Mouse (Mus musculus) intestine, embryonic 14.5 days (tissue): Measurements from ENCODE around the gene Ttll8. TPM values are rescaled to one million over a fixed set of nuclear protein-coding genes. Genes with fewer than 3 reads are reported as not detected.

Source experiments
- ATAC-seq: fragments of 200-750 bp; cut with Nextera tagmentation; replicated peaks from 2 replicates; pipeline ENCODE4 v1.8.0; 2017; ENCODE audit warnings: low read depth, moderate number of reproducible peaks, moderate TSS enrichment, moderate library complexity; ENCODE audit not compliant: low FRiP score, low TSS enrichment
- DNase-seq: peaks from one replicate; pipeline ENCODE4 v3.0.0-alpha.2; 2018; ENCODE audit warnings: low spot score
- H3K27ac ChIP-seq: fragments of 300-500 bp; sonication (generic); 2 replicates; pipeline ENCODE4 v1.5.1; 2014; ENCODE audit warnings: low read depth, mild to moderate bottlenecking, control low read depth
- H3K27me3 ChIP-seq: fragments of 300-500 bp; sonication (generic); replicated peaks from 2 replicates; pipeline ENCODE4 v1.6.1; 2014; ENCODE audit warnings: low read length, control low read depth; ENCODE audit not compliant: control insufficient read depth, insufficient read depth
- H3K36me3 ChIP-seq: fragments of 300-500 bp; sonication (generic); 2 replicates; pipeline ENCODE4 v1.6.1; 2014; ENCODE audit warnings: low read length, control low read depth; ENCODE audit not compliant: control insufficient read depth, insufficient read depth
- H3K4me1 ChIP-seq: fragments of 300-500 bp; sonication (generic); replicated peaks from 2 replicates; pipeline ENCODE4 v1.6.1; 2014; ENCODE audit warnings: low read length, control low read depth, mixed read lengths; ENCODE audit not compliant: control insufficient read depth, insufficient read depth
- H3K4me2 ChIP-seq: fragments of 300-500 bp; sonication (generic); 2 replicates; pipeline ENCODE4 v1.6.1; 2014; ENCODE audit warnings: low read length
- H3K4me3 ChIP-seq: fragments of 300-500 bp; sonication (generic); 2 replicates; pipeline ENCODE4 v1.5.1; 2014; ENCODE audit warnings: low read depth, low read length, control low read depth, mixed read lengths
- H3K9ac ChIP-seq: fragments of 300-500 bp; sonication (generic); 2 replicates; pipeline ENCODE4 v1.6.1; 2014; ENCODE audit warnings: mild to moderate bottlenecking, low read length
- H3K9me3 ChIP-seq: fragments of 300-500 bp; sonication (generic); 2 replicates; pipeline ENCODE4 v1.6.1; 2016; ENCODE audit warnings: low read length, control low read depth; ENCODE audit not compliant: control insufficient read depth
- WGBS: fragments of 180-500 bp; shearing (Covaris S2); extraction: QIAGEN DNeasy Blood & Tissue Kit; methylation state at CpG from one replicate; pipeline ENCODE4 v1.1.7; 2014; 5-methylcytosine and 5-hydroxymethylcytosine counted together
- polyA plus RNA-seq: library from polyadenylated mRNA; unstranded; fragments of >200 nt; fragmentation: Nextera tagmentation; extraction: Ambion mirVana; gene quantifications from 2 replicates; pipeline ENCODE4 v1.2.1, GENCODE M21; 2014

Gene Ttll8
- polyA plus RNA-seq, 1 experiment from 2014 or later: not detected

- Histone ChIP-seq H3K4me1 (no peaks in the 10 kb centered on the region), H3K9me3 (no peaks in the 10 kb centered on the region), H3K4me2 (no peak overlapping the region), H3K27ac (no peak overlapping the region), H3K9ac (no peak overlapping the region), H3K4me3 (no peak overlapping the region), H3K36me3 (no peaks in the 10 kb centered on the region), H3K27me3 (no peaks in the 10 kb centered on the region)
- DNase-seq: no peak
- ATAC-seq: no peak
- WGBS: 93% methylated on average over 8 of the region's 8 CpGs
Measured at GRCm38 (mm10) chr15:88917126-88917525, 37.1 kb downstream of the Ttll8 start.

- Histone ChIP-seq H3K36me3 (no peaks in the 10 kb centered on the region), H3K9ac (no peak overlapping the region), H3K27ac (no peak overlapping the region), H3K4me3 (no peak overlapping the region), H3K27me3 (no peaks in the 10 kb centered on the region), H3K4me1 (no peaks in the 10 kb centered on the region), H3K4me2 (no peak overlapping the region), H3K9me3 (no peaks in the 10 kb centered on the region)
- ATAC-seq (no peak), DNase-seq (no peak)
- WGBS: 42% methylated on average over 3 of the region's 3 CpGs
Measured at GRCm38 (mm10) chr15:88916366-88916765, 37.9 kb downstream of the Ttll8 start.

GRCm38 (mm10) chr15:88915046-88915445 lies 39.2 kb downstream of the Ttll8 start:
- no peak overlapping the region for H3K9ac ChIP-seq
- H3K27me3 ChIP-seq: no peaks in the 10 kb centered on the region
- ATAC-seq (no peak), DNase-seq (no peak)
- no peaks in the 10 kb centered on the region for H3K36me3 ChIP-seq
- H3K27ac ChIP-seq: no peak overlapping the region
- no peak overlapping the region for H3K4me3 ChIP-seq
- WGBS: 94% methylated on average over 7 of the region's 7 CpGs
- no peaks in the 10 kb centered on the region for H3K9me3 ChIP-seq
- no peak overlapping the region for H3K4me2 ChIP-seq
- no peaks in the 10 kb centered on the region for H3K4me1 ChIP-seq

GRCm38 (mm10) chr15:88906347-88906746 lies 47.9 kb downstream of the Ttll8 start:
- no peaks in the 10 kb centered on the region for H3K36me3 ChIP-seq
- no peak overlapping the region for H3K4me3 ChIP-seq
- no peaks in the 10 kb centered on the region for H3K4me1 ChIP-seq
- ATAC-seq (no peak), DNase-seq (no peak)
- H3K9me3 ChIP-seq: no peaks in the 10 kb centered on the region
- no peak overlapping the region for H3K4me2 ChIP-seq
- no peaks in the 10 kb centered on the region for H3K27me3 ChIP-seq
- WGBS: 65% methylated on average over 4 of the region's 4 CpGs
- no peak overlapping the region for H3K9ac ChIP-seq
- no peak overlapping the region for H3K27ac ChIP-seq

GRCm38 (mm10) chr15:88904056-88904811 lies 50.0 kb downstream of the Ttll8 start:
- DNase-seq (no peak), ATAC-seq (no peak)
- no peak overlapping the region for H3K4me3 ChIP-seq
- no peaks in the 10 kb centered on the region for H3K27me3 ChIP-seq
- no peaks in the 10 kb centered on the region for H3K4me1 ChIP-seq
- H3K4me2 ChIP-seq: no peak overlapping the region
- no peaks in the 10 kb centered on the region for H3K9me3 ChIP-seq
- 85% methylated on average over 14 of the region's 14 CpGs for WGBS
- no peak overlapping the region for H3K27ac ChIP-seq
- H3K36me3 ChIP-seq: no peaks in the 10 kb centered on the region
- no peak overlapping the region for H3K9ac ChIP-seq

- 75% methylated on average over 1 of the region's 1 CpGs for WGBS
- no peak overlapping the region for H3K4me2 ChIP-seq
Measured at GRCm38 (mm10) chr15:88903086-88903485, 51.1 kb downstream of the Ttll8 start.

GRCm38 (mm10) chr15:88902200-88902875 lies 51.9 kb downstream of the Ttll8 start:
- H3K27me3 ChIP-seq: no peaks in the 10 kb centered on the region
- H3K27ac ChIP-seq: no peak overlapping the region
- 78% methylated on average over 15 of the region's 15 CpGs for WGBS
- DNase-seq: no peak
- no peak overlapping the region for H3K4me3 ChIP-seq
- ATAC-seq: no peak
- H3K36me3 ChIP-seq: no peaks in the 10 kb centered on the region
- no peak overlapping the region for H3K9ac ChIP-seq
- no peaks in the 10 kb centered on the region for H3K9me3 ChIP-seq
- H3K4me1 ChIP-seq: no peaks in the 10 kb centered on the region
- H3K4me2 ChIP-seq: no peak overlapping the region

More at GRCm38 (mm10) chr15:88903086-88903485, 51.1 kb downstream of the Ttll8 start:
- Histone ChIP-seq H3K9ac (no peak overlapping the region), H3K4me3 (no peak overlapping the region), H3K36me3 (no peaks in the 10 kb centered on the region), H3K4me1 (no peaks in the 10 kb centered on the region), H3K27ac (no peak overlapping the region), H3K9me3 (no peaks in the 10 kb centered on the region), H3K27me3 (no peaks in the 10 kb centered on the region)
- DNase-seq (no peak), ATAC-seq (no peak)

- Histone ChIP-seq H3K36me3 (no peaks in the 10 kb centered on the region), H3K4me2 (no peak overlapping the region), H3K27me3 (no peaks in the 10 kb centered on the region), H3K9ac (no peak overlapping the region), H3K4me3 (no peak overlapping the region), H3K27ac (no peak overlapping the region), H3K4me1 (no peaks in the 10 kb centered on the region), H3K9me3 (no peaks in the 10 kb centered on the region)
- DNase-seq: no peak
- no peak for ATAC-seq
- WGBS: 85% methylated on average over 10 of the region's 10 CpGs
Measured at GRCm38 (mm10) chr15:88896341-88896980, 57.8 kb downstream of the Ttll8 start.
